Mouse (Mus musculus) ZHBTc4 (cell line): ENCODE measurements around the gene Stom.

Experiments used
- DNase-seq: peaks from one replicate; pipeline ENCODE4 v3.0.0-alpha.2; 2011; ENCODE audit warnings: low read depth, low spot score

The Stom gene

GRCm38 (mm10) chr2:35320399-35320798, 16.4 kb downstream of the Stom start:
- no peak for DNase-seq

DNA sequence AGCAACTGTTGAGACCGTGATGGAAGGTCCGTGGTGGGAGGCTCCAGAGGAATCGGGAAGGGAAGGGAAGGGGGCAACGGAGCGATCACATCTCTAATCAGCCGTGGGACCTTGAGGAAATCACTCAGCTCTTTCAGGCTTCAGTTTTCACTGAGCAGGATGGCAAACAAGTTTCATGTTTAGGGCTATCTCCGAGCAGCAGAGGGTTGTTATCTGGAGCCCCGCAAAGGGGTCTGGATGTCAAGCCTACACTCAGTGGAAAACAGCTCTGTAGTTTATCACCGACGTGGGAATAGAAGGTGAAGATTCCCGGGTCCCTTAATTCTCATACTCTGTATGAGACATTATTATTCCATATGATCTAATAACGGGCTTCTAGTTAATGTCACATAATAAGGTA, 18.4 kb downstream of the Stom start:
- DNase-seq = no peak

DNA sequence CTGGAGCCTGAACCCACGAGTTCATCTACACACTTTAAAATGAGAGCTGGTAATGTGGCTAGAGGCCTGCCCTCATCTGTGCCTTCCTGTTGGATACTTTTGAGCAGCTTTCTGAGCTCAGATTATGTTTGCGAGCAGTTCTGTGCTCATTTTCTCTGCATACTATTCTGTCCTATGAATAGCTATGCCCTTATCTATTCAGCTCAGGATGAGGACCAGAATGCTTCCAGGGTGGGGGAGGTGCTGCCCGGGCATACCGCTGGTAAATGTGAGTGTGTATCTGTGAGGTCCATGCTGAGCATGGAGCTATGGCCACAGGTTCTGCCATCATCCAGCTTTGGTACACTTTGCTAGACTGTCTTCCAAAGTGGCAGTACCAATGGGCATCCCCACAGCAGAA, 19.2 kb downstream of the Stom start:
- DNase-seq = no peak

DNA sequence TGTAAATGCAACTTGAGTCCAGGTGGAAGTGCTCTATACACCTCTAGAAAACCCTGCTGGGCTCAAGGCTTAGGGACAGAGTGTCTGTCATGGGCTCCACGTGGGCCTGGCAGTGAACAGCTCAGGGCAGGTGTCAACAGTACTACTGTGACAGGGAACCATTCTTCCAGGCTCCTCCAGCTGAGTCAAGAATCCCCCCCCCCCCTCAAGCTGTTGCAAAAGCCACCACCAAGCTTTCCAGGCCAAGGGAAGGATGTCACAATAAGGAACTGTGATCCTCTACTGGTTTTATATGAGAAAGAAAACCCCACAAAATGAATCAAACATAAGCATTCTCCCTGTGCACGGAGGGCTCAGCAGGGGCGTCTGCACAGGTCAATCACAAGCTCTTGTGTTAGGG, 22.5 kb downstream of the Stom start:
- DNase-seq = no peak

DNA sequence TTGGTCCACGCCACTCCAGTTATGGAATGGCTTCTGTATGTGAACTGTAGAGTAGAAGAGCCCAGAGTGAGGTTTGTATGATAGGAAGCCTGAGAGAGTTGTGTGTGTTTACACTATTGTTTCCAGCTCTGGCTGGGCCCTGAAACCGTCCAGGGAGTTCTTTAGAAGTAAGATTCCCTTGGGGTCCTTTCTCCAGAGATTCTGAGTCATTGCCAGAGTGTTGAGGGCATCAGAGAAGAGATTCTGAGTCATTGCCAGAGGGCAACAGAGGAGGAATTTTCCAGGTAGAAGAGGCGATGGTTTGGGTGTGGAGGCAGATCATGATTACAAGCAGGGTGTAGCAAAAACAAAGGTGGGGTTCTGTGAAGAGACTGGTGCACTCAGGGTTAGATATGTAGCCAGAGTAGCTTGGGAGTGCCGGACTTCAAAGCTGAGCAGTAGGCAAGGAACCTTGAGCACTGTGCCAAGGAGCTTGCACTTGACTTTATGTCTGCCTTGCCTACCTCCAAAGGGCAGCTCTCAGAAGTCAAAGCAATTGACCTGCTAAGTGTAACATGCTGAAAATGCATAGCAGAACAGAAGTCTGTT, 26.8 kb downstream of the Stom start:
- no peak for DNase-seq

- no peak for DNase-seq
These were observed 28.6 kb downstream of the Stom start for GRCm38 (mm10) chr2:35308166-35308565.

GRCm38 (mm10) chr2:35302049-35302885, 34.5 kb downstream of the Stom start:
- DNase-seq = no peak

DNA sequence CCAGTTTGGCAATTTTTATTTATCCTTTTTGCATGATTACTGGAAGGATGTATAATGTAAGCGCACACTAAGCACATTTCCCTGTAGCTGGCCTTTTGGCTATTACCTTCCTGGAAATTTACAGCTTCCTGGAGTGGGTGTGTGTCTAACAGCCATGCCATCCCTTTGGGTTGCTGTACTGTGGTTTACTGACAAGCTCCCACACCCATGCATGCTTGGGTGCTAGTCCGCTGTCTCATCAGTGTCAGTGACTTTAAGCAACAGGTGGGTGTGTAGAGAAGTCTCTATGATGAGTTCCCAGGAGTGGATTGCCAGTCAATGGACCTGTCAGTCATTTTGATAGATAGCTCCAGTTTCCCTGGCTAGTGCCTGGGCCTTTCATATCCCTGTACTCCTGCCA, 37.3 kb downstream of the Stom start:
- DNase-seq = no peak

DNA sequence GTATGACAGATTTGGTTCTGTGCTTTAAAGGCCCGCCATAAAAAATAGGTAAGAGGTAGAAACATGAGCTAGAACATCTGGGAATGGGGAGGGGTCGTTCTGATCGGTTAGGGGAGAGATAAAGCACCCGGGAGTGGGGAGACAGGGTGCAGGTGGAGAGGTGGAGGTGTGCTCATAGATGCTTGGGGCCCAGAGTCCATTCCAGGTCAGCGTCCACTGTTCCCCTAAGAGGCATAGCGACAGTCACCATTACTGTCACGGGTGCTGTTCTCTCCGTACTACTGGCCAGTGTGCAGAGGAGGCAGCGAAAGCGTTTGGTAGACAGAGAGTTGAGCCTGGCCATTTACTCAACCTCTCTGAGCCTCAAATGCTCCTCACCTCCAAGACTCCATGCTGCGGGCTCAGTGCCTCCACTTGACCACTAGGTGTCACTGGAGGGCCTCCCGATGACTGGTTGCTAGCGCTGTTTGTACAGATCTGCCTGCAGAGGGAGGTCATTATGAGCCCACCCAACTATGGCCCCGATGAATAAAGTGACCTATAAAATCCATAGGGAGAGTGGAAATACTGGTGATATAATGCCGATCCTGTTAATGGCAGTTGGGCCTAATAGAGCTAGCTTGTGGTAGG, 39.0 kb downstream of the Stom start:
- peak; percentile 86 for DNase-seq

- DNase-seq = no peak
These were observed 43.5 kb downstream of the Stom start for GRCm38 (mm10) chr2:35293291-35293690.

- DNase-seq = no peak
These were observed 44.1 kb downstream of the Stom start for GRCm38 (mm10) chr2:35292700-35293099.

GRCm38 (mm10) chr2:35291856-35292255, 44.9 kb downstream of the Stom start:
- DNase-seq = peak; percentile 72

DNA sequence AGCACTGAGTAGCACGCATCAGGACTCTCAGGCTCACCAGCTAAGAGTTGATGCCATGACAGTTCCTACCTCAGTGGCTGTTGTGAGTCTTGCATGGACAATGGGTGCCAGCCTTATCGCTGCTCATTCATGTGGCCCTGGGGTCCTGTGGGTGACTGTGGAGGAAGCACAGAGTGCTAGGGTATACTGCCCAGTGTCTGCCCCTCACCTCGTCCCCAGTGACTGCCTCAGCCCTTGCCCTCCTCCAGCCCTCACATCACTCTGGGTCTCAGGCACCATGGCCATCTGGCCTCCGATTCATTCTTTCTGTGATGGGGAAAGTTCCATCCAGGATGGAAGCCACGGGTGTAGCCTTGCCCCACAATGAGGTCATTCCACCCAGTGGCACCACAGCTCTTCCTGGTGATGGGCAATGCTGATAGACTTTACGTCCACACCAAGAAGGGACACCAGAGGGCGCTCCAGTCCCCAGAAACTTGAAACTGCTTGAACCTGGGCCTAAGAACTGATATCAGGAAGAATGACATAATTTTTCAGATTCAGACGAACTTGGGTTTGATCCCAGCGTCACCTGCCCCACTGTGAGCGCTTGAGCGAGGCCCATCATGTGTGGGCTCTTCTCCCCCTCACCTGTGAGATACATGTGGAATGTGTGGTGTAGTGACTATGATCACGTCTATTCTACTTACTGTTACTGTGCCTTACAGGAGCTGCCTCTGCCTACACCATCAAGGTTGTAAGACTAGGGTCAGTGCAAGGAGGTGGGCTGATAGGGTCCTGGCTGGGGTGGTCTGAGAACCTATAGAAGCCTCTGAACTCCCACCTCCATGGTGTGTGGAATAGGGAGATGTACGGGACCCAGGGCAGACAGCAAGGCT, 47.8 kb downstream of the Stom start:
- DNase-seq = peak; percentile 78

- DNase-seq = no peak
These were observed 49.7 kb downstream of the Stom start for GRCm38 (mm10) chr2:35287017-35287620.

GRCm38 (mm10) chr2:35285209-35285608, 51.6 kb downstream of the Stom start:
- DNase-seq = no peak

DNA sequence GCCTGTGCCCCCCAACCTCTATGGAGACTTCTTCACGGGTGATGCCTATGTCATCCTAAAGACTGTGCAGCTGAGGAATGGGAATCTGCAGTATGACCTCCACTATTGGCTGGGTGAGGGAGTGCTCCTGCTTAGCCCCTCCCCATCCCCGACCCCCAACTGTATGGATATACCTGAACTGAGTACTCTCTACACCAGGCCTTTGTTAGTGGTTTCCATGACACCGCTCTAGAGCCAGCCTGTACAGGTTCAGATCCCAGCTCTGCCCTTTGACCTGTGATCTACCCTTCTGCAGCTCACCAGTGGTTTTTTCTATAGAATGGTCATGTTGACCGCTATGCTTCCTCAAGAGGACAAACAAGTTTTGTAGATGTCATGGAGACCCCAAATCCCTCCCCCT, 52.8 kb downstream of the Stom start:
- DNase-seq = peak; percentile 16

DNA sequence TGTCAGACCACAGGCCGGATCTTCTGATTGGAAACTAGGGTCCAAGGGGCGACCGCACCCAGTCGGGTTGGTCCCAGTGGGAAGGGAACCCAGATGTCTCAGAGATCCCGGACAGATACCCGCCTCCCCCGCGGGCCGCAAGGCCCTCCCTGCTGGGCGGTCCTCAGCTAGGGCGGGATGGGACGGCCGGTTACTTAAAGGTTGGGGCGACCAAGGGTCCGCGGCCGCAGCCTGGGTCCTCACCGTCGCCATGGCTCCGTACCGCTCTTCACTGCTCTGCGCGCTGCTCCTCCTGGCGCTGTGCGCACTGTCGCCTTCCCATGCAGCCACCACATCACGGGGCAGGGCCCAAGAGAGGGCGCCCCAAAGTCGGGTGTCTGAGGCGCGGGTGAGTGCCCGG, 54.6 kb downstream of the Stom start:
- peak; percentile 47 for DNase-seq

DNA sequence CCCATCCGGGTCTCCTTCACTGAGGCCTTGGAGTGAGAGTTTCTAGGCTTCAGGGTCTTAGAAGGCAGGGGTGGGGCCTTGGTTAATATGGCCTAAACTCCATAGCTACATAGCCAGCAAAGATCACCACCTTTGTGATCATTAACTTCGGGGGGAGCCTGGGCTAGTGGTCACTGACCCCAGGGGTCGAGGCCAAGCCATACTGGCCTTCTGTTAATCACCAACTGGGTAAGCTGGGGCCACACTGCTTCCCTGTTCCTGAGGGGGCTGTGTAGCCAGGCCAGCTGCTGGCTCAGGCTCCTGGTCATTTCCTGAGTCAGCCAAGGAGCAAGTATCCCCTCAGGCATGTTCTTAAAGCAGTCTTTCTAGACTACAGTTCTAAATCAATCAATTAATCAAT, 56.8 kb downstream of the Stom start:
- DNase-seq = no peak

DNA sequence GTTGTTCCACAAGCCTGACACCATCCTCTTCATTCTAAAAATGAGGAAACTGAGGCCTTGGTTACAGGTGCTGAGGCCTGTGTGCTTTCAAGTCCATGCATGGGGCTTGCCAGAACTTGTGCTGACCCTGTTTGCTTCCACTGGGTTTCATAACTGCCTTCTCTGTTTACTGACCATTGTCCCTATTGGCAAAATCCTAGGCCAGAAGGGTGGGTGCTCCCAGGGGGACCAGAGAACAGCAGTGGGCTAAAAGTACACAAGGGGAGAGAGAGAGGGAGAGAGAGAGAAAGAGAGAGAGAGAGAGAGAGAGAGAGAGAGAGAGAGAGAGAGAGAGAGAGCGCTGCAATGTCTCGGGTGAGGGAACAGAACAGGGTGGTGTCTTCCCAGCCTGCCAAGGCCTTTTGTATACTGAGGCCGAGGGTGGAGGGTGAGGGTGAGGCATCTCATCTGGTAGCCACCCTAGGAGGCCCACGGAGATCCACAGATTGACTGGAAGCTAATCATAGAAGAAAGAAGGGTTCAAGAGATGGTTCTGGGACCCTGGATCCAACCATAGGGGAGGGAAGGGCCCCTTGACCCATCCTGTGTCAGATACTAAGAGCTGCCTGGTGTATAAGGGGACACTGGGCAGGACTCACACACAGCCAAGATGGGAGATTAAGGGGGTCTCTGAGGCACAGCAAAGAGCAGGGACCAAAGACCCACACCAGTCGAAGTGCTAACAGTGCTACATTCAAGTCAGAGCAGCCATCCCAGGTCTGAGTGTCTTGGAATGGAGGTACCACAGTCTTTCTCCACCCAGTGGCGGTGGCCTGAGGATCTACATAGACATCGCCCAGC, 58.2 kb downstream of the Stom start:
- no peak for DNase-seq

- DNase-seq = no peak
These were observed 59.1 kb downstream of the Stom start for GRCm38 (mm10) chr2:35277686-35278085.

- no peak for DNase-seq
These were observed 63.2 kb downstream of the Stom start for GRCm38 (mm10) chr2:35273536-35273935.
